Mouse (Mus musculus) hindbrain, embryonic 12.5 days (tissue): ENCODE measurements around the gene Creb3l1. TPM values are rescaled to one million over a fixed set of nuclear protein-coding genes. Genes with fewer than 3 reads are reported as not detected.

Experiments
- ATAC-seq: fragments of 200-750 bp; cut with Nextera tagmentation; 2 replicates; pipeline ENCODE4 v1.8.0; 2017; ENCODE audit warnings: moderate TSS enrichment; ENCODE audit not compliant: low FRiP score
- H3K27ac ChIP-seq: fragments of 300-500 bp; sonication (generic); 2 replicates; pipeline ENCODE4 v1.5.1; 2016; ENCODE audit warnings: mild to moderate bottlenecking
- H3K27me3 ChIP-seq: fragments of 300-500 bp; sonication (generic); 2 replicates; pipeline ENCODE4 v1.6.1; 2016; ENCODE audit warnings: mild to moderate bottlenecking
- H3K36me3 ChIP-seq: fragments of 300-500 bp; sonication (generic); 2 replicates; pipeline ENCODE4 v1.6.1; 2016; ENCODE audit warnings: mild to moderate bottlenecking
- H3K4me1 ChIP-seq: fragments of 300-500 bp; sonication (generic); 2 replicates; pipeline ENCODE4 v1.6.1; 2016
- H3K4me2 ChIP-seq: fragments of 300-500 bp; sonication (generic); replicated peaks from 2 replicates; pipeline ENCODE4 v1.6.1; 2016; ENCODE audit warnings: mild to moderate bottlenecking
- H3K4me3 ChIP-seq: fragments of 300-500 bp; sonication (generic); 2 replicates; pipeline ENCODE4 v1.5.1; 2016; ENCODE audit warnings: mild to moderate bottlenecking
- H3K9ac ChIP-seq: fragments of 300-500 bp; sonication (generic); 2 replicates; pipeline ENCODE4 v1.6.1; 2016; ENCODE audit warnings: mild to moderate bottlenecking, moderate library complexity
- H3K9me3 ChIP-seq: fragments of 300-500 bp; sonication (generic); replicated peaks from 2 replicates; pipeline ENCODE4 v1.6.1; 2016; ENCODE audit warnings: mild to moderate bottlenecking
- WGBS: fragments of 180-500 bp; shearing (Covaris S2); methylation state at CpG from one replicate; pipeline ENCODE4 v1.1.7; 2016; 5-methylcytosine and 5-hydroxymethylcytosine counted together
- polyA plus RNA-seq: library from polyadenylated mRNA; unstranded; fragments of >200 nt; fragmentation: Nextera tagmentation; extraction: Ambion mirVana; gene quantifications from 2 replicates; pipeline ENCODE4 v1.2.1, GENCODE M21; 2016

Gene Creb3l1
- polyA plus RNA-seq, 1 experiment from 2014 or later, result 2.1 TPM

DNA sequence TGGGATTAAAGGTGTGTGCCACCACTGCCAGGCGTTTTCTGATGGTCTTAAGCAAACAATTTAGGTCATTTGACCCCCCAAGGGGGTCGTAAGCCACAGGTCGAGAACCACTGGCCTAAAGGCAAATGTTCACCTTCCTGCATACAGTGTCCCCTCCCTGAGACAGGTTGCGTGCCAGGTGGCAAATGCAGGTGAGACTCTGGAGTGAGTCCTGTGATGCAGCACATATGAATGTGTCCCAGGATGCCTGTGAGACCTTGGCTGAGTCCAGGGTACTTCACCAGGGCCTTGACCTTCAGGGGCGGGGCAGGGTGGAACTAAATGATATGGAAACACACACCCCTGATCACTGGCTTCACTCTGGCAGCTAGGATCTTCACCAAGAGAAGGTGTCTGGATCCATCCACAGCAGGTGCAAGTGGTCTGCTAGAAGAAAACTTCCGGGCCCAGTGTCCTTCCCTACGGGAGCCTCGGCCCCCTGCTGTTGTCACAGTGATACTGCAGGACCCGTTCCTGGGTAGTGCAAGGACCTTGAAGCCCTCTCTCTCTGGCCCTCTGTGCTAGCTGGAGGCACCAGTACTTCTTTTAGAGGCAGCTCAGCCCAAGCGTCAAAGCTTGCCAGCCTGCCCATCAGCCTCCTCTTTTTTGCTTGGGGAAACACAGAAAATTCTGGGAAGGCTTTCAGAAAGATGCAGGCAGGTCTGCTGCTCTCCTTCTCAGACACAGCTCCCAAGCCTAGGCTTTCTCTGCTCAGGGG, 65.4 kb downstream of the Creb3l1 start:
- H3K9ac ChIP-seq, result no peak overlapping the region
- H3K4me3 ChIP-seq, result no peak overlapping the region
- no peaks in the 10 kb centered on the region for H3K9me3 ChIP-seq
- 48% methylated on average over 10 of the region's 10 CpGs for WGBS
- no peak overlapping the region for H3K27ac ChIP-seq
- no peak for ATAC-seq
- no peaks in the 10 kb centered on the region for H3K27me3 ChIP-seq
- peaks cover 46% of the 10 kb centered on the region for H3K4me1 ChIP-seq
- no peak overlapping the region for H3K4me2 ChIP-seq
- no peaks in the 10 kb centered on the region for H3K36me3 ChIP-seq

DNA sequence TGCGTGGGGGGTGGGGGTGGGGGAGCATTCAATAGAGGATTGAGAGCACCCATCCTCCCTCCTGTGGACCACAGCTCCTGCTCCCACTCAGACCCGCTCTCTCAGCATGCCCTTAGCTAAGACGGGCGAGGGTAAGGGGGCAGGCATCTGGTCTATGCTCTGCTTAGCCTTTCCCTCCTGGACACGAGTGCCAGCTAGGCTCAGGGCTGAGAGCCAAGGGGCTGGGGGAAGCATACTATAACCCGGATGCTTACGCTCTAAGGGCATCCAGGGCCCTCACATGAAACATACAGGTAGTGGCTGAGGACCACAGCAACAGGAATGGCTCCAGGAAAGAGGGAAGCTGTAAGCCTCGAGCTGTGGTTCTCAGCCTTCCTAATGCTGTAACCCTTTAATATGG, 66.3 kb downstream of the Creb3l1 start:
- no peak for ATAC-seq
- H3K4me3 ChIP-seq, result no peak overlapping the region
- H3K4me2 ChIP-seq, result no peak overlapping the region
- H3K36me3 ChIP-seq, result no peaks in the 10 kb centered on the region
- WGBS, result 89% methylated on average over 8 of the region's 8 CpGs
- H3K27ac ChIP-seq, result no peak overlapping the region
- H3K9me3 ChIP-seq, result no peaks in the 10 kb centered on the region
- peaks cover 51% of the 10 kb centered on the region for H3K4me1 ChIP-seq
- H3K27me3 ChIP-seq, result no peaks in the 10 kb centered on the region
- H3K9ac ChIP-seq, result no peak overlapping the region

DNA sequence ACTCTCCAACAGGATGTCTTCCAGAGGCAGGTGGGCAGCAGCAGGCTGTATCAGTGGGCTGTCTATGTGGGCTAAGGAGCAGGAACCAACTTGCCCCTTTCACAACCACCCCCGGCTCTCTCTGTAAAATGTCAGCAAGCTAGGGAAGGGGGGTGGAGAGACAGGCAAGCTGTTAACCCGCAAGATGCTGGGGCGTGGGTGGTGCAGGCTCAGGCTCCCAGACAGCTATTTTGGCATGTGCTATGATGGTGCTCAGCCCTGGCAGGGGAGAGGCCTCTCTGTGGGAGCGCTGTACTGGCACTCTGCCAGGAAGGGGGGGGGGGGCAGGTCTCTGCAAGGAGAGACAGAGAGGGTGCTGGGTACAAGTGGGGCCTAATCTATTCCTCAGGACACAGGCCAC, 67.2 kb downstream of the Creb3l1 start:
- peak; percentile 67 for ATAC-seq
- Histone ChIP-seq H3K9me3 (no peaks in the 10 kb centered on the region), H3K9ac (no peak overlapping the region), H3K27me3 (no peaks in the 10 kb centered on the region), H3K4me3 (no peak overlapping the region), H3K4me1 (peaks cover 42% of the 10 kb centered on the region), H3K4me2 (no peak overlapping the region), H3K27ac (0 out of 2 replicates have a peak overlapping the region, but pooled peaks have one; percentile 48), H3K36me3 (no peaks in the 10 kb centered on the region)
- WGBS, result 47% methylated on average over 4 of the region's 4 CpGs

DNA sequence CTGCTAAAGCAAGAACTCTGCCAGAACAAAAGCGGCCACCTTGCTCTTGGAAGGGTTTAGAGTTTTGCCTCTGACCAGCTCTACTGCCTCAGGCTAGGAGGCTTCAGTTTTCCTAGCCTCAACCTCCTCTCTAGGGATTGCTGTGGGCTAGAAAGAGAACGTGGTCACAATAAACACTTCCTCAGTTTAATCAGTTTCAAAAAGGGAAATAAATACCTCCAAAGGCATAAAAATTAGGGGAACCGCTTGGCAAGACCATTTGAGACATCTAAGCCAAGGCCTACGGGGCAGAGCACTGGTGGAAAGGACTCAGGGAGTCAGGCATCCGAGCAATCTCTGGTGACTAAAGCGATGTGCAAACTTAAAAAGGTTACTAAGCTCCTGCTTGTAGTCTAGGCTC, 68.4 kb downstream of the Creb3l1 start:
- Histone ChIP-seq H3K4me1 (peaks cover 37% of the 10 kb centered on the region), H3K27me3 (no peaks in the 10 kb centered on the region), H3K4me3 (no peak overlapping the region), H3K27ac (no peak overlapping the region), H3K9me3 (no peaks in the 10 kb centered on the region), H3K36me3 (no peaks in the 10 kb centered on the region), H3K9ac (no peak overlapping the region), H3K4me2 (no peak overlapping the region)
- 91% methylated on average over 6 of the region's 6 CpGs for WGBS
- no peak for ATAC-seq

DNA sequence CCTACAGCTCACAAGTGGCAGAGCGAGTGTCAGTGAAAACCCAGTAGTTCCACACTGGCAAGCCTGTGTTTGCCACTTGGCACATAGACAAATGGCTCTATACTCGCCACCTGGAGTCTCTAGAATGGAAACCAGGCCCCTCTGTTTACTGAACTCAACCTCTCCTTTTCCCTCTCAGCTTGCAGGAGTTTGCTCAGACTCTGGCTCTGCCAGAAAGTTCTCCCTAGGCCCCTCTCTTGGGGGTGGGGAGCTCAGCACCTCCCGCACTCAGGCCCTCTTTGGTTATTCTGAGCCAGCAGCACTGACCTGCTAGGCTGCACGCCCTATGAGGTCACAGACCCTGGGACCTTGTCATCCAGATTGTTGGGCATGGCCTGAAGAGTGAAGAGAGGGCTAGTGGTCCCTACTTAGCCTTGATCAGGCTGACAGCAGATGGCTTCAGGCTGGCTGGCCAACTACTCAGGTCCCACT, 69.1 kb downstream of the Creb3l1 start:
- H3K4me1 ChIP-seq, result peaks cover 45% of the 10 kb centered on the region
- H3K36me3 ChIP-seq, result no peaks in the 10 kb centered on the region
- no peak overlapping the region for H3K4me3 ChIP-seq
- no peak overlapping the region for H3K4me2 ChIP-seq
- H3K27me3 ChIP-seq, result no peaks in the 10 kb centered on the region
- WGBS, result 91% methylated on average over 4 of the region's 4 CpGs
- no peaks in the 10 kb centered on the region for H3K9me3 ChIP-seq
- no peak overlapping the region for H3K9ac ChIP-seq
- ATAC-seq, result no peak
- H3K27ac ChIP-seq, result no peak overlapping the region

GRCm38 (mm10) chr2:91953825-91954224, 70.5 kb downstream of the Creb3l1 start:
- Histone ChIP-seq H3K4me1 (peaks cover 47% of the 10 kb centered on the region), H3K27ac (peak overlapping the region; percentile 17; the same call in 1 of the 2 replicates), H3K27me3 (no peaks in the 10 kb centered on the region), H3K9me3 (no peaks in the 10 kb centered on the region), H3K9ac (no peak overlapping the region), H3K4me3 (no peak overlapping the region), H3K36me3 (no peaks in the 10 kb centered on the region), H3K4me2 (no peak overlapping the region)
- ATAC-seq, result no peak
- 17% methylated on average over 5 of the region's 5 CpGs for WGBS

DNA sequence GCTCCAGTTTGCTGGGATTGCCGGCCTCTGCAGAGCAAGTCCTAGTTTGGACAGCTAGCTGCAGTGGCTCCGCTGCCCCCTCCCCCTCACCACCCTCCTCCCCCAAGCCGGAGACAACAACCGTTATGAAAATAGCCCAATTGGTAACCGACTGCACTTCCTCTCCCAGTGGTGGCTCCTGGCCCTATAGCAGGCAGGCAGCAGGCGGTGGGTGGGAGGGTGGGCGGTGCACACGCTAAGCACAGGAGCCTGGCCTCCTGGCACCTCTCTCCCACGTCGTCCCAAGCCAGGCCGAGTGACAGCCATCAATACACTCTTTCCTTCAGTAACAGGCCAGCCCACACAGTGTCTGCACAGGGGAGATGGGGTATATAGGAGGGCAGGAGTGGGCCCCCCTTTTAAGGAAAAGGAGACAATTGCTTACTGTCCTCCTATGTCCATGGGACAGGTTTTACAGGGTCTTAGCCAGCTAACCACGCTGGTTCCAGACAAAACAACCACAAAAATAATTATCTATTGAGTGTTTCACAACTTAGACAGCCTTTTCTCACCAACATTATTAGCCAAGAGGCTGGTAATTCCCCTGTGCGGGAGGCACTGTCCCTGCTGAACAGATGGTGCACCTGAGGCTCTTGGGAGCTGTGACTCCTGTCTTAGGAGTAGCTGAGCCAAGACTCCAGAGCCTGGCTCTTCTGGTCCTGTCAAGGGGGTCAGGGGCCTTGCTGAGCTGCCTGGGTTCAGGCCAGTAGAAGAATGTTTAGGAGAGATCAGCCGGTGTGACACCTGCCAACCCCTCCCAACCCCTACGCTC, 73.8 kb downstream of the Creb3l1 start:
- Histone ChIP-seq H3K4me3 (0 out of 2 replicates have a peak overlapping the region, but pooled peaks have one; percentile 10), H3K9me3 (no peaks in the 10 kb centered on the region), H3K36me3 (no peaks in the 10 kb centered on the region), H3K27me3 (no peaks in the 10 kb centered on the region), H3K27ac (peak overlapping the region; percentile 67), H3K4me2 (peak overlapping the region; percentile 41), H3K9ac (peak overlapping the region; percentile 50), H3K4me1 (peaks cover 57% of the 10 kb centered on the region)
- 17% methylated on average over 15 of the region's 15 CpGs for WGBS
- peak; percentile 21 for ATAC-seq

- WGBS, result 67% methylated on average over 17 of the region's 17 CpGs
- ATAC-seq, result peak; percentile 43
- H3K4me3 ChIP-seq, result 0 out of 2 replicates have a peak overlapping the region, but pooled peaks have one; percentile 10
- H3K27ac ChIP-seq, result peak overlapping the region; percentile 67
- no peaks in the 10 kb centered on the region for H3K9me3 ChIP-seq
- peak overlapping the region; percentile 41 for H3K4me2 ChIP-seq
- H3K27me3 ChIP-seq, result no peaks in the 10 kb centered on the region
- no peaks in the 10 kb centered on the region for H3K36me3 ChIP-seq
- H3K9ac ChIP-seq, result peak overlapping the region; percentile 50
- H3K4me1 ChIP-seq, result peaks cover 53% of the 10 kb centered on the region
Observed at GRCm38 (mm10) chr2:91949411-91950274, 74.7 kb downstream of the Creb3l1 start.

- Histone ChIP-seq H3K27ac (no peak overlapping the region), H3K27me3 (no peaks in the 10 kb centered on the region), H3K9ac (no peak overlapping the region), H3K4me3 (no peak overlapping the region), H3K9me3 (no peaks in the 10 kb centered on the region), H3K4me1 (peaks cover 53% of the 10 kb centered on the region), H3K36me3 (no peaks in the 10 kb centered on the region), H3K4me2 (no peak overlapping the region)
- ATAC-seq, result no peak
- WGBS, result 66% methylated on average over 3 of the region's 3 CpGs
Observed at GRCm38 (mm10) chr2:91948792-91949241, 75.5 kb downstream of the Creb3l1 start.

- Histone ChIP-seq H3K27me3 (no peaks in the 10 kb centered on the region), H3K9me3 (no peaks in the 10 kb centered on the region), H3K4me1 (peaks cover 49% of the 10 kb centered on the region), H3K36me3 (no peaks in the 10 kb centered on the region), H3K4me3 (no peak overlapping the region), H3K27ac (peak overlapping the region; percentile 30), H3K9ac (no peak overlapping the region), H3K4me2 (no peak overlapping the region)
- no peak for ATAC-seq
- WGBS, result 79% methylated on average over 6 of the region's 6 CpGs
Observed at GRCm38 (mm10) chr2:91948151-91948509, 76.2 kb downstream of the Creb3l1 start.

GRCm38 (mm10) chr2:91947397-91948150, 76.7 kb downstream of the Creb3l1 start:
- H3K9ac ChIP-seq, result no peak overlapping the region; the same call in 1 of the 2 replicates
- no peaks in the 10 kb centered on the region for H3K36me3 ChIP-seq
- H3K4me3 ChIP-seq, result no peak overlapping the region
- no peaks in the 10 kb centered on the region for H3K27me3 ChIP-seq
- no peak overlapping the region for H3K4me2 ChIP-seq
- 48% methylated on average over 11 of the region's 11 CpGs for WGBS
- no peaks in the 10 kb centered on the region for H3K9me3 ChIP-seq
- peak overlapping the region; percentile 30 for H3K27ac ChIP-seq
- H3K4me1 ChIP-seq, result peaks cover 49% of the 10 kb centered on the region
- ATAC-seq, result no peak
